Mouse (Mus musculus): ENCODE results near the gene Cdon. TPM values are rescaled to one million over a fixed set of nuclear protein-coding genes. Genes with fewer than 3 reads are reported as not detected.

Gene Cdon
- 0.45 and 0.52 TPM in 2 replicates for polyA plus RNA-seq (2021; fragmentation: Nextera tagmentation)
- long read RNA-seq, experiment 1, partial matches to known transcripts, result 0 of 1 reads
- long read RNA-seq, experiment 1, other reads (novel, unspliced or antisense), result 1 of 1 reads
- long read RNA-seq, experiment 2, partial matches to known transcripts, result 0 of 6 reads
- long read RNA-seq, experiment 2, other reads (novel, unspliced or antisense), result 6 of 6 reads

GRCm38 (mm10) chr9:35420805-35421719, at the start of gene Cdon:
Cdon (plus strand) TSS chr9:35421128.

DNA sequence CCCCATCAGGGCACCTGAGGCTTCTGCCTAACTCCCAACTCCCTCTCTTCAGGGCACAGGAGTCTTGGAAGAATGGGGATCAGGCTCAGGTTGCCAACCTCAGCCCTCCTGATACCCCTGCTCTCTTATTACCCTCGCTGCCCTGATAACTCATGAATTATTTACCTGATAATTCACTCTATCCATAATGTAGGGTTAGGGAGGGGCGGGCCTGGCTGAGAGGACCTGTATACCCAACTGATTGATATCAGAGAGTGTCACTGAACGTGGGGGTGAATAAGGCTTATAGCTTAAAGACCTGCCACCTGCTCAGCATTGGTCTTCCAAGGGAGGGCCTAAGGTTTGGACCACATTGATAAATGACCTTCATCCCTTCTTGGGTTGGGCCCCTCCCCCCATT, 97.2 kb downstream of the Cdon start, which contains the start of gene Gm1113:
Gene Gm1113, minus strand, starts transcription at position 101 of the 400 bp plus-strand sequence.

Other genes starting within 250 kb of the Cdon start
- 20.8 and 21.0 TPM in 2 replicates for gene Dcps, start 245.1 kb upstream of the Cdon start, polyA plus RNA-seq (2021; fragmentation: Nextera tagmentation)
- 82.1 and 95.5 TPM in 2 replicates for gene Srpr, start 221.0 kb upstream of the Cdon start, polyA plus RNA-seq (2021; fragmentation: Nextera tagmentation)
- 2.2 and 2.7 TPM in 2 replicates for gene Tirap, start 220.8 kb upstream of the Cdon start, polyA plus RNA-seq (2021; fragmentation: Nextera tagmentation)
- 14.7 and 16.4 TPM in 2 replicates for gene Foxred1, start 210.1 kb upstream of the Cdon start, polyA plus RNA-seq (2021; fragmentation: Nextera tagmentation)
- gene Fam118b, start 153.3 kb upstream of the Cdon start, polyA plus RNA-seq (2021; fragmentation: Nextera tagmentation), result 15.5 TPM in 2 replicates
- gene Rpusd4, start 153.3 kb upstream of the Cdon start, polyA plus RNA-seq (2021; fragmentation: Nextera tagmentation), result 9.8 and 10.4 TPM in 2 replicates
- not detected in 2 replicates for gene Gm1113, start 97.1 kb downstream of the Cdon start, polyA plus RNA-seq (2021; fragmentation: Nextera tagmentation)
- 17.9 and 21.0 TPM in 2 replicates for gene Ddx25, start 137.4 kb downstream of the Cdon start, polyA plus RNA-seq (2021; fragmentation: Nextera tagmentation)
- 4.7 and 6.0 TPM in 2 replicates for gene Pus3, start 137.5 kb downstream of the Cdon start, polyA plus RNA-seq (2021; fragmentation: Nextera tagmentation)
- 0.23 and 0.25 TPM in 2 replicates for gene Pate2, start 149.2 kb downstream of the Cdon start, polyA plus RNA-seq (2021; fragmentation: Nextera tagmentation)
- gene Hyls1, start 149.3 kb downstream of the Cdon start, polyA plus RNA-seq (2021; fragmentation: Nextera tagmentation), result 4.0 and 5.2 TPM in 2 replicates
- gene Pate4, start 190.8 kb downstream of the Cdon start, polyA plus RNA-seq (2021; fragmentation: Nextera tagmentation), result not detected in 2 replicates
- not detected in 2 replicates for gene Pate3, start 227.1 kb downstream of the Cdon start, polyA plus RNA-seq (2021; fragmentation: Nextera tagmentation)